Mouse (Mus musculus): ENCODE data around the gene Proser2.

- TF ChIP-seq POLR2A (IDR thresholded peaks at IDR 0.05; ENCODE audit: extremely low read depth, insufficient read depth, low read length) (no peak), CTCF (IDR thresholded peaks at IDR 0.05; ENCODE audit: extremely low read depth, insufficient read depth, low read length) (no peak)
These were observed 11.8 kb downstream of the Proser2 start for GRCm38 (mm10) chr2:6118246-6118645.
